Mouse (Mus musculus) small intestine, adult 2 months (tissue): ENCODE results near the gene Dnaaf1. TPM values are rescaled to one million over a fixed set of nuclear protein-coding genes. Genes with fewer than 3 reads are reported as not detected.

Experiments used
- H3K27ac ChIP-seq: fragments of 200-500 bp; 2 replicates; pipeline ENCODE4 v1.5.1; 2012; ENCODE audit warnings: low read depth, low read length, control low read depth, inconsistent platforms; ENCODE audit not compliant: insufficient read depth
- H3K27me3 ChIP-seq: fragments of 200-500 bp; 2 replicates; pipeline ENCODE4 v1.6.1; 2012; ENCODE audit warnings: mild to moderate bottlenecking, moderate library complexity, low read length, inconsistent platforms; ENCODE audit not compliant: control insufficient read depth, insufficient read depth
- H3K36me3 ChIP-seq: fragments of 200-500 bp; 2 replicates; pipeline ENCODE4 v1.6.1; 2012; ENCODE audit warnings: mild to moderate bottlenecking, low read length, control low read depth, inconsistent platforms; ENCODE audit not compliant: control insufficient read depth, insufficient read depth
- H3K4me1 ChIP-seq: fragments of 200-500 bp; 2 replicates; pipeline ENCODE4 v1.6.1; 2012; ENCODE audit warnings: low read length, inconsistent platforms, mixed read lengths; ENCODE audit not compliant: control insufficient read depth, insufficient read depth, insufficient read length
- H3K4me3 ChIP-seq: fragments of 200-500 bp; 2 replicates; pipeline ENCODE4 v1.5.1; 2012; ENCODE audit warnings: low read depth, mild to moderate bottlenecking, control low read depth, inconsistent platforms, low read length, moderate library complexity
- CTCF ChIP-seq: fragments of 200-500 bp; IDR thresholded peaks from 2 replicates; pipeline ENCODE4 v1.5.1; 2012; ENCODE audit warnings: low read depth, mild to moderate bottlenecking, control low read depth, inconsistent platforms, low read length, moderate library complexity, mixed read lengths; ENCODE audit not compliant: insufficient replicate concordance, insufficient read length; ENCODE audit errors: extremely low read depth
- POLR2A ChIP-seq: fragments of 200-500 bp; IDR thresholded peaks from 2 replicates; pipeline ENCODE4 v1.6.1; 2012; ENCODE audit warnings: low read depth, mild to moderate bottlenecking, control low read depth, inconsistent platforms, low read length, moderate library complexity
- WGBS: fragments of 180-500 bp; shearing (Covaris S2); methylation state at CpG from one replicate; pipeline ENCODE4 v1.1.7; 2018; 5-methylcytosine and 5-hydroxymethylcytosine counted together
- polyA plus RNA-seq: library from polyadenylated mRNA; depleted of rRNA; stranded (reverse); fragments of >200 nt; gene quantifications from 2 replicates; pipeline ENCODE4 v1.2.3, GENCODE M21; 2012

Gene Dnaaf1
- polyA plus RNA-seq, 1 experiment = 9.4 TPM

GRCm38 (mm10) chr8:119545791-119546190 is 29.2 kb upstream of the Dnaaf1 start:
- Histone ChIP-seq H3K27me3 (no peaks in the 10 kb centered on the region), H3K36me3 (peaks cover 54% of the 10 kb centered on the region), H3K4me1 (peaks cover 11% of the 10 kb centered on the region; the same call in 1 of the 2 replicates), H3K27ac (peak overlapping the region; percentile 29; the same call in 1 of the 2 replicates), H3K4me3 (no peak overlapping the region)
- TF ChIP-seq POLR2A (no peak), CTCF (no peak)
- WGBS = 88% methylated on average over 6 of the region's 6 CpGs

GRCm38 (mm10) chr8:119547019-119547691 is 27.9 kb upstream of the Dnaaf1 start:
- WGBS = 69% methylated on average over 18 of the region's 18 CpGs
- peaks cover 45% of the 10 kb centered on the region for H3K36me3 ChIP-seq
- no peak overlapping the region for H3K27ac ChIP-seq
- H3K4me3 ChIP-seq = no peak overlapping the region
- no peaks in the 10 kb centered on the region for H3K27me3 ChIP-seq
- peaks cover 19% of the 10 kb centered on the region for H3K4me1 ChIP-seq
- TF ChIP-seq POLR2A = no peak

- WGBS = 60% methylated on average over 7 of the region's 7 CpGs
- Histone ChIP-seq H3K36me3 (peaks cover 35% of the 10 kb centered on the region), H3K27ac (no peak overlapping the region), H3K4me3 (no peak overlapping the region), H3K4me1 (peaks cover 29% of the 10 kb centered on the region), H3K27me3 (no peaks in the 10 kb centered on the region)
- no peak for TF ChIP-seq POLR2A
- no peak for TF ChIP-seq CTCF
Observed at GRCm38 (mm10) chr8:119548560-119549113, 26.4 kb upstream of the Dnaaf1 start.

GRCm38 (mm10) chr8:119552967-119553366 is 22.1 kb upstream of the Dnaaf1 start:
- no peak overlapping the region for H3K4me3 ChIP-seq
- H3K4me1 ChIP-seq = peaks cover 43% of the 10 kb centered on the region
- H3K27me3 ChIP-seq = no peaks in the 10 kb centered on the region
- TF ChIP-seq CTCF (no peak), POLR2A (no peak)
- H3K36me3 ChIP-seq = peaks cover 1% of the 10 kb centered on the region; the same call in 1 of the 2 replicates
- no peak overlapping the region for H3K27ac ChIP-seq
- 48% methylated on average over 2 of the region's 2 CpGs for WGBS

- H3K4me1 ChIP-seq = peaks cover 44% of the 10 kb centered on the region
- WGBS = 23% methylated on average over 6 of the region's 6 CpGs
- H3K4me3 ChIP-seq = no peak overlapping the region
- 0 out of 2 replicates have a peak, but pooled peaks cover 2% of the 10 kb centered on the region for H3K36me3 ChIP-seq
- no peak overlapping the region for H3K27ac ChIP-seq
- no peak for TF ChIP-seq CTCF
- TF ChIP-seq POLR2A = no peak
- H3K27me3 ChIP-seq = no peaks in the 10 kb centered on the region
Observed at GRCm38 (mm10) chr8:119555861-119556260, 19.2 kb upstream of the Dnaaf1 start.

- no peaks in the 10 kb centered on the region for H3K27me3 ChIP-seq
- H3K36me3 ChIP-seq = peaks cover 5% of the 10 kb centered on the region
- peak overlapping the region; percentile 67; the same call in 1 of the 2 replicates for H3K27ac ChIP-seq
- TF ChIP-seq CTCF (no peak), POLR2A (no peak)
- WGBS = 30% methylated on average over 9 of the region's 9 CpGs
- peak overlapping the region; percentile 41 for H3K4me3 ChIP-seq
- H3K4me1 ChIP-seq = peaks cover 36% of the 10 kb centered on the region
Observed at GRCm38 (mm10) chr8:119557132-119557531, 17.9 kb upstream of the Dnaaf1 start.

- Histone ChIP-seq H3K4me1 (peaks cover 29% of the 10 kb centered on the region), H3K36me3 (peaks cover 14% of the 10 kb centered on the region), H3K27me3 (no peaks in the 10 kb centered on the region), H3K4me3 (peak overlapping the region; percentile 89), H3K27ac (peak overlapping the region; percentile 85)
- TF ChIP-seq CTCF (no peak), POLR2A (no peak)
- under 1% methylated on average over 55 of the region's 55 CpGs for WGBS
Observed at GRCm38 (mm10) chr8:119557821-119558602, 17.0 kb upstream of the Dnaaf1 start.
